Mouse (Mus musculus) adrenal gland, postnatal 25 days (tissue): Measurements from ENCODE around the gene Prr7. TPM values are rescaled to one million over a fixed set of nuclear protein-coding genes. Genes with fewer than 3 reads are reported as not detected.

Experiments
- DNase-seq: peaks from one replicate; pipeline ENCODE4 v3.0.0; 2021; ENCODE audit warnings: mixed read lengths
- total RNA-seq: library from RNA; stranded (reverse); gene quantifications from 2 replicates; pipeline ENCODE4 v1.2.3, GENCODE M21; 2021

Prr7 gene
- total RNA-seq, 1 experiment from 2014 or later: 3.8 TPM

GRCm38 (mm10) chr13:55476256-55476655 is 12.2 kb downstream of the Prr7 start:
- DNase-seq: no peak

GRCm38 (mm10) chr13:55477492-55477891 is 13.4 kb downstream of the Prr7 start:
- no peak for DNase-seq

- peak; percentile 52 for DNase-seq
Observed at GRCm38 (mm10) chr13:55478036-55478435, 14.0 kb downstream of the Prr7 start.

- DNase-seq: no peak
Observed at GRCm38 (mm10) chr13:55479008-55479407, 14.9 kb downstream of the Prr7 start.

- no peak for DNase-seq
Observed at GRCm38 (mm10) chr13:55479929-55480328, 15.9 kb downstream of the Prr7 start.

- DNase-seq: peak; percentile 53
Observed at GRCm38 (mm10) chr13:55482542-55482941, 18.5 kb downstream of the Prr7 start.

- no peak for DNase-seq
Observed at GRCm38 (mm10) chr13:55483071-55483470, 19.0 kb downstream of the Prr7 start.

- no peak for DNase-seq
Observed at GRCm38 (mm10) chr13:55483593-55483992, 19.5 kb downstream of the Prr7 start.

- no peak for DNase-seq
Observed at GRCm38 (mm10) chr13:55484520-55485088, 20.5 kb downstream of the Prr7 start.

GRCm38 (mm10) chr13:55486029-55486794 is 22.1 kb downstream of the Prr7 start:
- no peak for DNase-seq

GRCm38 (mm10) chr13:55486916-55487577 is 23.0 kb downstream of the Prr7 start:
- DNase-seq: no peak

- peak; percentile 68 for DNase-seq
Observed at GRCm38 (mm10) chr13:55487578-55488498, 23.8 kb downstream of the Prr7 start, which contains the start of gene Dbn1. Dbn1 (minus strand) TSS chr13:55488111.

- DNase-seq: no peak
Observed at GRCm38 (mm10) chr13:55494257-55494656, 30.2 kb downstream of the Prr7 start.

GRCm38 (mm10) chr13:55494883-55495621 is 31.0 kb downstream of the Prr7 start:
- no peak for DNase-seq

- no peak for DNase-seq
Observed at GRCm38 (mm10) chr13:55495702-55496101, 31.6 kb downstream of the Prr7 start.

- DNase-seq: no peak
Observed at GRCm38 (mm10) chr13:55496661-55497060, 32.6 kb downstream of the Prr7 start.

- DNase-seq: no peak
Observed at GRCm38 (mm10) chr13:55498906-55499305, 34.8 kb downstream of the Prr7 start.

- no peak for DNase-seq
Observed at GRCm38 (mm10) chr13:55500575-55500974, 36.5 kb downstream of the Prr7 start.

GRCm38 (mm10) chr13:55502405-55502804 is 38.3 kb downstream of the Prr7 start:
- no peak for DNase-seq

- DNase-seq: no peak
Observed at GRCm38 (mm10) chr13:55504390-55504789, 40.3 kb downstream of the Prr7 start.

GRCm38 (mm10) chr13:55505810-55506209 is 41.7 kb downstream of the Prr7 start:
- no peak for DNase-seq
